8 mouse cellular contexts compared by ENCODE assay signal in genomic region chr4:126110374-126111152, GRCm38 (mm10). TPM values are rescaled to one million over a fixed set of nuclear protein-coding genes. Genes with fewer than 3 reads are reported as not detected.
A peak's percentile ranks its signal among the peaks of the same experiment; 100 is the strongest.
DNase-seq lines count a peak whose midpoint lies in the region; ATAC-seq and TF ChIP-seq lines count a peak whose summit lies in the region.

No protein-coding gene starts in this region.

- no peak for TF ChIP-seq CTCF in Patski (IDR thresholded peaks at IDR 0.05)

- no peaks in the 10 kb centered on the region for H3K27me3 ChIP-seq in Patski
- H3K27me3 ChIP-seq in intestine, embryonic 14.5 days (replicated peaks; ENCODE audit: control insufficient read depth, insufficient read depth, low read length): no peaks in the 10 kb centered on the region

- in situ Hi-C loops in Patski (cut with MboI; ENCODE audit: low pct_unique_long_range_greater_than_20kb): no loop called here

- peak overlapping the region; percentile 30 for H3K9ac ChIP-seq in intestine, embryonic 14.5 days (ENCODE audit: low read length)

- H3K9me3 ChIP-seq in intestine, embryonic 14.5 days (ENCODE audit: control insufficient read depth, low read length): no peaks in the 10 kb centered on the region

- intact Hi-C loops in left cerebral cortex, postnatal 25 days (cut with DNase I): no loop called here

- H3K36me3 ChIP-seq in intestine, embryonic 14.5 days (ENCODE audit: control insufficient read depth, insufficient read depth, low read length): no peaks in the 10 kb centered on the region

- ATAC-seq in Patski: peak; percentile 74
- peak; percentile 47 for ATAC-seq in intestine, embryonic 14.5 days (replicated peaks; ENCODE audit: low FRiP score, low TSS enrichment, low read depth)
- peak; percentile 76 for ATAC-seq in megakaryocyte-erythroid progenitor cell, adult 5-6 weeks (replicated peaks; ENCODE audit: low FRiP score, low TSS enrichment, poor library complexity, severe bottlenecking)

- CTCF ChIA-PET in Patski (lab: Charles Lee): interaction anchor here (1.2 to 4.4 kb wide), 4 partner anchors 16 to 106 kb away, joined by 3 to 27 read pairs (median 4); no protein-coding TSS in a partner anchor

- peak; percentile 67 for DNase-seq in Patski (ENCODE audit: low read depth, low spot score)
- peak; percentile 70 to 72 for DNase-seq in cerebellum, postnatal 10 days
- DNase-seq in gastrocnemius, postnatal 25 days: peak; percentile 86
- peak; percentile 65 for DNase-seq in intestine, embryonic 14.5 days (ENCODE audit: low spot score)
- peak; percentile 74 to 92 for DNase-seq in left cerebral cortex, postnatal 25 days (ENCODE audit: low spot score in 2 of 2)
- DNase-seq in skeletal muscle tissue, adult 2 months (ENCODE audit: low read depth, low spot score): peak; percentile 90
- DNase-seq in c-Kit-positive CD71-positive TER-119-positive erythroid progenitor cells, embryonic 14.5 days (ENCODE audit: low spot score): no peak

- no peak overlapping the region for H3K4me3 ChIP-seq in intestine, embryonic 14.5 days (ENCODE audit: low read depth, low read length)

- 15% methylated on average over 12 of the region's 12 CpGs for WGBS in intestine, embryonic 14.5 days

- POLR2A ChIA-PET in Patski (lab: Charles Lee): interaction anchor here (0.9 to 1.1 kb wide), 4 partner anchors 13 to 38 kb away, joined by 3 to 4 read pairs (median 4); no protein-coding TSS in a partner anchor

- peak overlapping the region; percentile 80 for H3K27ac ChIP-seq in intestine, embryonic 14.5 days (ENCODE audit: low read depth)

- peaks cover 26% of the 10 kb centered on the region for H3K4me1 ChIP-seq in intestine, embryonic 14.5 days (replicated peaks; ENCODE audit: control insufficient read depth, insufficient read depth, low read length)

- peak overlapping the region; percentile 26 for H3K4me2 ChIP-seq in intestine, embryonic 14.5 days (ENCODE audit: low read length)

RNA-seq across cellular contexts. Expression of gene Stk40, which starts 6.8 kb away (rescaled TPM):
- 11.8 TPM for polyA plus RNA-seq in Patski (2021)
- 10 to 100 TPM; 70.8 to 75.6 TPM for total RNA-seq in gastrocnemius, postnatal 25 days (2021)
- 22.5 and 23.8 TPM in 2 replicates for polyA plus RNA-seq in intestine, embryonic 14.5 days (2014; fragmentation: Nextera tagmentation; extraction: Ambion mirVana)
- 10 to 100 TPM; 33.9 to 35.6 TPM for total RNA-seq in left cerebral cortex, postnatal 25 days (2021)
- total RNA-seq in megakaryocyte-erythroid progenitor cell, adult 5-6 weeks (2014; fragmentation: Nextera tagmentation): 12.2 and 14.6 TPM in 2 replicates
- 10.0 and 11.7 TPM in 2 replicates for total RNA-seq in megakaryocyte-erythroid progenitor cell, adult 5-6 weeks (2017)

RNA-seq across cellular contexts. Expression of gene Lsm10, which starts 14.1 kb away (rescaled TPM):
- 30.7 TPM for polyA plus RNA-seq in Patski (2021)
- 1 to 10 TPM; 6.7 to 7.6 TPM for total RNA-seq in gastrocnemius, postnatal 25 days (2021)
- polyA plus RNA-seq in intestine, embryonic 14.5 days (2014; fragmentation: Nextera tagmentation; extraction: Ambion mirVana): 55.6 and 58.5 TPM in 2 replicates
- total RNA-seq in left cerebral cortex, postnatal 25 days (2021): 10 to 100 TPM; 13.1 to 14.8 TPM
- total RNA-seq in megakaryocyte-erythroid progenitor cell, adult 5-6 weeks (2014; fragmentation: Nextera tagmentation): 30.8 and 32.0 TPM in 2 replicates
- total RNA-seq in megakaryocyte-erythroid progenitor cell, adult 5-6 weeks (2017): 10.5 and 16.7 TPM in 2 replicates

RNA-seq across cellular contexts. Expression of gene Eva1b, which starts 37.0 kb away (rescaled TPM):
- polyA plus RNA-seq in Patski (2021): 62.2 TPM
- total RNA-seq in gastrocnemius, postnatal 25 days (2021): 1 to 10 TPM; 6.3 to 6.8 TPM
- polyA plus RNA-seq in intestine, embryonic 14.5 days (2014; fragmentation: Nextera tagmentation; extraction: Ambion mirVana): 61.0 and 63.2 TPM in 2 replicates
- total RNA-seq in left cerebral cortex, postnatal 25 days (2021): 1 to 10 TPM; 4.1 to 4.4 TPM
- not detected in 2 replicates for total RNA-seq in megakaryocyte-erythroid progenitor cell, adult 5-6 weeks (2014; fragmentation: Nextera tagmentation)
- total RNA-seq in megakaryocyte-erythroid progenitor cell, adult 5-6 weeks (2017): 0.91 TPM in 1 of 2 replicates, not detected in the other

RNA-seq across cellular contexts. Expression of gene Oscp1, which starts 52.2 kb away (rescaled TPM):
- polyA plus RNA-seq in Patski (2021): 13.5 TPM
- 1 to 10 TPM in 1 of 2 experiments, under 1 TPM in 1; 0.72 to 2.2 TPM for total RNA-seq in gastrocnemius, postnatal 25 days (2021)
- polyA plus RNA-seq in intestine, embryonic 14.5 days (2014; fragmentation: Nextera tagmentation; extraction: Ambion mirVana): 12.1 and 13.5 TPM in 2 replicates
- 10 to 100 TPM; 45.5 to 55.8 TPM for total RNA-seq in left cerebral cortex, postnatal 25 days (2021)
- total RNA-seq in megakaryocyte-erythroid progenitor cell, adult 5-6 weeks (2014; fragmentation: Nextera tagmentation): 0.90 and 1.9 TPM in 2 replicates
- total RNA-seq in megakaryocyte-erythroid progenitor cell, adult 5-6 weeks (2017): 0.91 and 22.0 TPM in 2 replicates

RNA-seq across cellular contexts. Expression of gene Sh3d21, which starts 52.7 kb away (rescaled TPM):
- polyA plus RNA-seq in Patski (2021): 0.54 TPM
- 1 to 10 TPM in 1 of 2 experiments, under 1 TPM in 1; 0.94 to 1.3 TPM for total RNA-seq in gastrocnemius, postnatal 25 days (2021)
- 7.4 and 7.9 TPM in 2 replicates for polyA plus RNA-seq in intestine, embryonic 14.5 days (2014; fragmentation: Nextera tagmentation; extraction: Ambion mirVana)
- under 1 TPM; 0.27 to 0.69 TPM for total RNA-seq in left cerebral cortex, postnatal 25 days (2021)
- 0.72 TPM in 1 of 2 replicates, not detected in the other for total RNA-seq in megakaryocyte-erythroid progenitor cell, adult 5-6 weeks (2014; fragmentation: Nextera tagmentation)
- 1.1 TPM in 1 of 2 replicates, not detected in the other for total RNA-seq in megakaryocyte-erythroid progenitor cell, adult 5-6 weeks (2017)
